Mouse (Mus musculus): Measurements from ENCODE around the gene Gabrb3.
A peak's percentile ranks its signal among the peaks of the same experiment; 100 is the strongest.

Gabrb3 gene

DNA sequence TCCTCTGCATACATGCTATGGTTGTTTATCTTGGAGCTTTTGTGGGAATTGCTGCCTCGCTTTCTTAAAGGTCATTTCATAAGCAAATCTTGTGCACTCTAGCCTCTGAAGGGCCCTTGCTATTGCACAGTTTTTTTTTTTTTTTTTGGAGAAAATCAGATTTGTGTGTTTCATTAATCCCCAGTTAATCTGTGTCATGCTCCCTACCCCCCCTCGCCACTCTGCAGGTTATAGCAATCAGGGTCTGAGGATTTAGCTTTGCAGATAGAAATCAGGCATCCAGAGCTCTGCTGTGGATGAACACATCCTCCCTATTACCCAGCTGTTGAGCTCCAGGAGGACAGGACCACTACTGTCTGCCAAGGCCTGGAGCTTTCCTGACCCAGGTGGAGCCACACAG, at the start of gene Gabrb3:
Gene Gabrb3 (plus strand): TSS at position 301 of the 400 bp plus-strand sequence.
- DNase-seq (ENCODE audit: low spot score in 2 of 2): no peak

DNA sequence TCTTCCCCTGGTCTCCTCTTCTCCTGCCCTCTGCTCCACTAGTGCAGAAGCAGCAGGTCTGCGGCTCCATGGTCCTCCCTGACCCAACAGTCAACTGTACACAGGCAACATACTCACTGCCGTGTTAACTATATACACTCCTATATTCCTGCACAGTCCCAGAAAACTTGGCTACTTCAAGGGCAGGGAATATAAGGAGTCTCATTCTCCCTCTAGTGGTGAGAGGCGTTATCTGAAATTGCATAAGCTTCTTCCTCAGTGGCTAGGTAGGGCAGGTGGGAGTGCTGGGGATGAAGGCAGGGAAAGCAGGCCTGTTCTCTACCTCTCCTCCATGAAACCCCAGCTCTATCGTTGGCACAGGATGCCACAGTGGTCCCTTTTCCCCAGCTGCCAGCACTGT, 35.4 kb upstream of the Gabrb3 start:
- DNase-seq (ENCODE audit: low spot score in 2 of 2): no peak

DNA sequence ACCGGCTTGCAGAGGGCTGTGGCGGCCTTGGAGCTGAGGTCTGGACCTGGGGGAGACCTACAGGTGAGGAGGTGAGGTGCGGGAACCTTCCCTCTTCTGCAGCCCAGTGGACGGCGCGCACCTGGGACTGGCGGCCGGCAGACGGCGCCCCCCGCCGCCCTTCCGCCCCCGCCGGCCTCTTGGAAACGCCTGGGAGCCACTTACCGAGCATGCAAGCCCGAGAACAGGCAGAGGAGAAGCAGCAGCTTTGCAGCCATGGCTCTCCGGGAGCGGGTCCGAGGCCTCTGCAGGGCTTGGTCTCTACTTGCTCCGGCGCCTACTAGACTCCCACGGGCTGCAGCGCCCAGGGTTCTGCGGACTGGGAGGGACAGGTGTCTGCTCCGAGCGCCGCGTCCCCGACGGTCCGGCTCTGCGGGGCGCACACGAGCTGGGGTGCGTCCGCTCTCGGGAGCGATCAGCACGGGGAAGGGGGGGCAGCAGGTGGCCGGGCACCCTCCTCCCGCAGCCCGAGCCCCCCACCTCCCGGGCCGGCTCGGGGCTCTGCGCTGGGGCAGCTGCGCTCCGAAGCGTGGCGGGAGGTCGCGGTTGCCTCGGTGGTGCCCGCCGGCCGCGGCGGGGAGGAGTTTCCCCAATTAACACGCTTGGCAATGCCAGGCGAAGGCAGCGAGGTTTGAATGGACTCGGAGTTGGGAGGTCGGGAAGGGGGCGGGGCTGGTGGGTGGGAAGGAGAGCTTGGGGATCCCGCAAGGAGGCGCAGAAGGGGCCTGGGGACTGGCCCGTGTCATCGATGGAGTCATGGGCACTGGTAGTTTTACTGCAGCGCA, 32.8 kb upstream of the Gabrb3 start, which contains the start of gene Gabrg3:
Gene Gabrg3 (minus strand): TSS at position 672 of the 824 bp plus-strand sequence.
- DNase-seq (ENCODE audit: low spot score in 2 of 2): no peak

DNA sequence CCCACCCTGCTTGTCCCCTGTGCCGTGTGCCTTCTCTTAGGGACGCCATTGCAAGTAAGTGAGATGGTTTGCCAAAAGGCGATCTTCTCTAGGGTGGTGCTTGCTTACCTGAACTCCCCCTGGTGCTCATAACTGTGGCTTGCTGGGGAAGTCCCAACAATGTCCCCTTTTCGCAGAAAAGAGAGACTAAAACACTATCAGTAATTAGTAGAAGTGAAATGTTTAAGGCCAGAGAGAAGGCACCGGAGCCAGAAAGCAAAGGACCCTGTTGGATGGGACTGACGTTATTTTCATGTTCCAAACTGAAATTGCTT, 32.2 kb upstream of the Gabrb3 start:
- DNase-seq (ENCODE audit: low spot score in 2 of 2): no peak

DNA sequence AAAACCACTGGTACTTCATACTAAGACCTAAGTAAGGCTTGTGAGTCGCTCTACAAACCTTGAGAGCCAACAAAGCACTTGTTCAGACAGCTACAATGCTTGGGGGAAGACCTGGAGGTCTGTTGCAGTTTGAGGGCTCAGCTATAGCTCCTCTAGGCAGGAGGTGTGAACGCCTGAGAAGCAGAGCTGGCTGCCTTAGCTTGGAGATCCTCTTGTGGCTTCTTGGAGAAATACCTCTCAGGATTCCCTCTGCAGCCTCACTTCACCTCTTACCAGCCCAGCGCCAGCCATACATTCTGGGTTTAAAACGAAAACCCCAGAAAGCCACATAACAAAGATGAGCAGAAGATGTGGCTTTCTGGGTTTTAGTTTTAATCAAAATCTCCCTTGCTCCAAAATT, 29.4 kb upstream of the Gabrb3 start:
- DNase-seq (ENCODE audit: low spot score in 2 of 2): no peak

DNA sequence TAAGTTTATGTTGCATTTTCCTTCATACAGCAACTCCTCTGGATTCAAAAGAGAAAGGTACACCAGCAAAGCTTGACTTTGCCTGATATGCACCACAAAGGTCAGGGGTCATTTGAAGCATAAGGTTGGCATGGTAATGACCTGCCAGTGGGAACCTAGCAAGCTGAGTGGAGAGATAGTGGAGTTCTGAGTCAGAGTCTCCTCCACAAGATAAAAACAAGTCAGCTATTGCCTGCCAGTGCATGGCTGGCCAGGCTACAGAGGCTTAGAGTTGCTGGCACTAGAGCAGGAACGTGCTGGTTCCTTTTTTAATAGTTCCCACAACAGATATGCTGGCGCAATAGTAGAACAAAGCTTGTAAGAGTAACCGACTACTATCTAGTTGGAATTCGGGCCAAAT, 25.9 kb upstream of the Gabrb3 start:
- no peak for DNase-seq (ENCODE audit: low spot score in 2 of 2)

DNA sequence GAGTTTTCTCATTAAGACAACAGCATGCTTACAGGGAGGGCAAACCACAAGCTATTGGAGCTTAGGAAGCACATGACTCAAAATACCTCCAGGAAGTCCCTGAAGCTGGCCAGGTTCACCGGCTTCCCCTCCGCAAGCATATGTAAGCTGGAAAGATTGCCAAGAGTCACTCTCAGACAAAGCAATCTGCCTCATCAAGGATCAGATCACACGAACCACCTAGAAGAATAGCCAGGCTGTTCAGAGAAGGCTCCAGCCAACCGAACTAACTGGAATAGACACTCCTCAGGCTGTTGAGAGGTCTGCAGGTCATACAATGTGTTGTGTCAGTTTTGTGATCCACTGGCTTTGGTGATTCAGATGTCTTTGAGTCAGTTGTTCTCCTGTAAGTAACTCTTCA, 8.3 kb upstream of the Gabrb3 start:
- DNase-seq (ENCODE audit: low spot score in 2 of 2): no peak

DNA sequence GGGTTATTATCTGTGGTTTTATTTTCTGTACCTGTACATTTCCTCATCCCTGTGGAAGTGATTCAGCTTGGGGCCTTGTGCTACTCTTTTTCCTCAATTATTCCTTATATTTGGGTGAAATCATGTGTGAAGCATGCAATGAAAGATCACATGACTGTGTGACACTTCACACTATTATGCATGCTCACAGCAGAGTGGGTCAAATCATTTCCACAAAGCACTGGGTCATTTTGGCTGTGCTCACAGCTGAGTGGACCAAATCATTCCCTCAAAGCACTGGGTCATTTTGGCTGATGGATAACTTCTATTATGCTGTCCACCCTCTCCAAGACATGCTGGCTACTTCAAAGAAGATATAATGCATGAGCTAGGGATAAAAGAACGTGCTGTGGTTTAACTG, 6.6 kb upstream of the Gabrb3 start:
- DNase-seq (ENCODE audit: low spot score in 2 of 2): no peak

DNA sequence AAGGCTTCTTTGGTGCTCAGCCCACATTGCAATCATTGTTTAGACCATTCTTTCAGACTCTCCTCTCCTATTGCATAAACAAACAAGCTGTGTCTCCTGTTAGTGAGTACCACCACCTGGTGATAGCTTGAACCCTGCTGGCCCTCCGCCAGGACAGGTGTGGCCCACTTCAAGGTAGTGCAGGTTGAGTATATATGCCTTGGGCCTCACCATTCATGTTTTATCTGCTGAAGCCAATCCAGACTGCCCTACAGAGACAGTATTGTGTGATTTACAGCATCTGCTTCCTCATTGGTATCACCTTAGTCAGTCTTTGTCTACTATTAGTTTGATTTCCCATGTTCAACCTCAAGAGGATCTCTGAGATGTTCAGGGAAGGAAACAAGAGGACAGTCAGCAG, 1.6 kb downstream of the Gabrb3 start:
- no peak for DNase-seq (ENCODE audit: low spot score in 2 of 2)

DNA sequence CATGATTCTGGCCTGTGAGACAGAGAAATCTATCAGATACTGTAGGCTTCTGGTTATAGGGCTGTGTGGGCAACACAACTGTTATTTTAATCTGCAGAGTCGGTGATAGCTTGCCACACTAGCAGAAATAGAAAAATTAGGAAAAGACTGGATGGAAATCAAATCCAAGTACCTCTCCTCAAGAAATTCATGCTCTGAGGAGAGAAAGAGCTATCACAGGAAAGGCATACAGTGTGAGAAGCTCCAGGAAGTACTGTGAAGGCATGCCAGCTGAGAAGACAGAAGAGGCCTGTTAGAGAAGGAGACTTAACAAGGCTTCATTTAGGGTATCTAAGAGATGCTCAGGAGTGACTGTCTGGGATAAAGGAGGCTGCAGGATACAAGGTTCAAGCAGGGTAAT, 3.2 kb downstream of the Gabrb3 start:
- no peak for DNase-seq (ENCODE audit: low spot score in 2 of 2)

DNA sequence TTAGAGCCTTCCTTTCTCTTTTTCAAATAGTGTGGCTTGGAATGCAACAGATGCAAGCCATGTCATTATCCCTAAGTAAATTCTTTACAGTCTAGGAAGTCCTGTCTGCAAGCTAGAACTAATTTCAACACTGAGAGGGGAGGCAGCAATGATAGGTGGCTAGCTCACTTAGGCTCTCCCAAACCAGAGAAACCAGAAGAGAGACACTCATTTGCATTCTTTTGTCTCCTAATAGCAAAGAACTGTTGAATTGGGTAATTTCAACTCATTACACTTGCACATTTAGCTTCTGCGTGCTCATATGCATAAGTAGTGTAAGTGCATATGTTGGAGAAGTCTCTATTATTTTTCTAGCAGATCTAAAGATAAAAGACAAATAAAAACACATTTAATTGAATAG, 28.7 kb downstream of the Gabrb3 start:
- no peak for DNase-seq (ENCODE audit: low spot score in 2 of 2)

DNA sequence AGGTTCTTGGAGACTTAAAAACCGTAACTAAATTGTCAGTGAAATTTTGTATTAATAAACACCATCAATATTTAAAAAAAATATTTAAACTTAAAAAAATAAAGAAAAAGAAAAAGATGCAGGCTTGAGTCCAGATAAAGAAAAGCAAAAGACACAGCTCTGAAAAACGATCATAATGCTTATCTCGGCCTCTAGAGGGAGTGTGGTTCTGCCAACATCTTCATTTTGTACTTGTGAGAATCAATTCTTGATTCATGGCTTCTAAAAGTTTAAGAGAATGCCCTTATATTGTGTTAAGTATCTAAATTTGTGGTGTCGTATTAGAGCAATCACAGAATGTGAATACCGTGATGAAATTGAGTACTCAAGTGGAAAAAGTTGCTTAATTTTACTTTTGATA, 40.9 kb downstream of the Gabrb3 start:
- DNase-seq (ENCODE audit: low spot score in 2 of 2): no peak

DNA sequence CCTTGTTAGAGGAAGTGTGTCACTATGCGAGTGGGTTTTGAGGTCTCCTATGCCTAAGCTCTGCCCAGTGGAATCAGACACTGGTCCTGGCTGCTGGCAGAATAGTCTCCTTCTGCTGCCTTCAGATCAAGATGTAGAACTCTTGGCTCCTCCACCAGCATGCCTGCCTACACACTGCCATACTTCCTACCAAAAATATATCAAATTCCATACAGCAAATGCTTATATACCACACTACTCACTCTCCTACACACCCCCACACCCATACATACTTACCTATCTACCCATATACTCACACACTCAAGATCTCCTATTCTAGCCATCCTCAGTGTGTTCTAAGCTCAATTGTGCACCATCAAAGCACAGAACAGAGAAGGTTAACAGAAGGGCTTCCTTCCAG, 51.8 kb downstream of the Gabrb3 start:
- DNase-seq (ENCODE audit: low spot score in 2 of 2): no peak

DNA sequence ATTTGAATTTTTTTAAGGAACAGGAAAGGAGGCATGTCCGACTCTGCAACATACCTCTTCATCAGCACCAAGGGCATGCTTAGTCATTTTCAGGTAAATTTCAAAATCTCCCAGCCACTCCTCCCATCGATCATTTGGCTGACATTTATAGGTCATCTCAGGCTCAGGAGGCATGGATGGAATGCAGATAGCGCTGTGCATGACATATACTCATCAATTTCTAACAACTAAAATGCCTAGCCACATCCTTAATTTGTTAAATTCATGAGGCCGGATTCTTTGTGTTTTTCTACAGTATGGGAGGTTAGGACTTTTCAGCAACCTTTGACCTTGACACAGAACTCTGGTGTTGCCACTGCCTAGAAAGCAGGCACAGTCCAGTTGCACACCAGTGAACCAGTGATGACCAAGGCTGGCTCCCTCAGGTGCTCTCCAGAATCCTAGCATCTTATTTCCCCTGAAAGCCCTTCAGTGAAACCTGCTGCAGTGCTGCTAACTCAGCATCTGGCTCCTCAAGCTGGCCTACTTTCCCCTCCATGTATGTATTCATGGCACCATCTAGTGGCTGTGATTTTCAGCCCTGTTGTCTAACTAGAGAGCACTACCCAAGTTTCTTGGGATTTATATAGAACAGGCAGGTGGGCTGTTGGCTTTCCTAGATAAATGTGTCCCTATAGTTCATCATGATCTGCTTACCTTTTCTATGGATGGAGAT, 54.5 kb downstream of the Gabrb3 start:
- peak in 1 of 2 experiments; percentile 18 for DNase-seq (ENCODE audit: low spot score in 2 of 2)

DNA sequence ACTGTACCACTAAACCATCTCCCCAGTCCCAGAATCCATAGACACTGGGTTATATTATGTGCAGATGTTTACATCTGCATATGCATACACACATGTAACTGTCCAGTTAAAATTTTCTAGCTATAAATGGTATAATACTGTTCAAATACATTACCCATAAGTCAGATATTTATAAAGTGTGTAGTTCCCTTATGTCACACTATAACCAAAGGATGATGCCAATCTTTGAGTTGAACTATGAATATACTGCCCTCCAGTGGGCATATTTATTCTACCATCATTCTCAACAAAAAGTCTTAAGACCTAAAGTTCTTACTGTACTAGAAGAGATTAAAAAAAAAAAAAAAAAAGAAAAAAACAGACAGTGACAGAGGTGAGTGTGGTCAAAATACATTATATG, 63.4 kb downstream of the Gabrb3 start:
- DNase-seq (ENCODE audit: low spot score in 2 of 2): no peak

DNA sequence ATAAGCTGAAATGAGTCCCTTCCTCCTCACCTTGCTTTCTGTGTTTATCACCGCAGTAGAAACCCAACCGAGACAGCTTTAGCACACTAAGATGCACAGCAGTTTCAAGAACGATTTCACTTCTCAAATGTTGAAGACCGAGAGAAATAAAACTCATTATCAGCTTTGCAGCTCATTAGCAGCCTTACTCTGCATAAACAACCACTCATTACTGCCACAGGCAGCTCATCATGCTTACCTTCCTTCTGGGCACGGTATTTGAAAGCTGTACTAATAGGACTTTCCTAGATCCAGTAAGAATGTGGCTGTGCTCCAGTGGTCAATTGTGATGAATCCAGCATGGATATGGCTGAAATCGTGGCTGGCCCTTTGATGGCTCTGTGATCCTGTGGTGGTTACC, 67.4 kb downstream of the Gabrb3 start:
- DNase-seq (ENCODE audit: low spot score in 2 of 2): no peak

DNA sequence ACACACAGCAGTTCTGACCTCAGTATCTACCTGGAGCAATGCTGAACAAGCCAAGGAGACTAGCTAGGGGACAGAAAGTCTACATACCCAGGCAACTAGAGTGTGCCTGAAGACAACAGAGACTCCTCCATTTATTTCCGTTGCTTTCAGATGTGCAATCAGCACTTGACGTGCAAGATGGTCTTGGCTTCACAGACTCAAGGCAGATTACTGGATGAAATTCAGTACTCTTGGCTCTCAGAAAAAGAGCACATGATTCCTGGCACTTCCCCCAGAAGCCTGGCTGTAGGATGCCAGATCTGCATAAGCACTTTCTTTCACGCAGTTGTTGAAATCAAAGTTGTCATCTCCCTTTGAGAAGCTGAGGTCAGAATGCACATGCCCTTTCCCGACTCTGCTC, 72.3 kb downstream of the Gabrb3 start:
- DNase-seq (ENCODE audit: low spot score in 2 of 2): no peak

DNA sequence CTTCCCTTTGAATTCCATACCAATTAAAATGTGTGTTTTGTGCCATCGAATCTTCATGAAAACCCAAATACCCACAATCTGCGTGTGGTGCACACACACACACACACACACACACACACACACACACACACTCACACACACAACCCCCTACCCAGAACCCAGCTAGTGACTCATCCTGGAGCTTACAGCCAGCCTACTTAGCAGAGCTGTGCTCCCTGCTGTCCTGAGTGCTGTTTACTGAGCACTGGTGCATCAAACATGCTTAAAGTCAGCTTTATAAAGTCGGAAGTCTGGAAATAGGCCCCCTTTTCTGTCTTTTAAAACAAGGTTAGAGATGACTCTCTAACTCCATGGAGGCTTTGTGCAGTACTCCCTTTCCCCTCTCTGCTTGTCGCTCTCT, 83.3 kb downstream of the Gabrb3 start:
- DNase-seq (ENCODE audit: low spot score in 2 of 2): no peak

DNA sequence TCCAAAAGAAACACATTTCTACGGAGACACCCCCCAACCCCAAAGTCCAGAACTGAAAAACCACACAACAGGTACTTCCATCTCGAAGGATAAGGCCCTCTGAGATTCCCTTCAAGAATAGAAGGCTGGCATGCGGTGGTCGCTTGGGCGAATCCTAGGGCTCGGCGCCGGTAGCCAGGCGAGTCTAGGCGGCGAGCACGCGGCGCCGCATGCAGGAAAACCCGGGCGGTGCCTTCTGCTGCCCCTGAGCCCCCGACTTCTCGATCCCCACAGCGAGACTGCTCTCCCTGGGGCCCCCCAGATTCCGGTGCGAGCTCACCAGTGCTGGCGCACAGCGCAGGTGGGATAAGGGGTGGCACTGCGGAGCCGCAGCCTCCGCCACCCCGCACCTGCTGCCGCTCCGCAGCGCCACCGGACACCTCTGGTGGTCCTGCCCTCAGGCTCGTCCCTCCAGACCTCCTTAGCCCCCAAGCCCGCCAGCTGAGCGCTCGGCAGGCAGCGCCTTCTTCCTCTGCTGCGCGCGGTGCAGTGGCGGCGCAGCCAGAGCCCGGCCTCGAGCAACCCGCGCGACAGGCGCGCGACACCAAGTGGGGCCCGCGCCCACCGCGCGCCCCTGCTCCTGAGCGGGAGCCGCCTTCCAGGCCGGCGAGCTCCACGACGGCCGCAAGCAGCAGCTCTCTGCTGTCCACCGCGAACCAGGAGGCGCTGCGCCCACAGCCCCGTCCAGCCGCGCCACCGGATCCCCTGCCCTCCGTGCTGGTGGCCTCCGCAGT, 89.6 kb downstream of the Gabrb3 start:
- no peak for DNase-seq (ENCODE audit: low spot score in 2 of 2)

DNA sequence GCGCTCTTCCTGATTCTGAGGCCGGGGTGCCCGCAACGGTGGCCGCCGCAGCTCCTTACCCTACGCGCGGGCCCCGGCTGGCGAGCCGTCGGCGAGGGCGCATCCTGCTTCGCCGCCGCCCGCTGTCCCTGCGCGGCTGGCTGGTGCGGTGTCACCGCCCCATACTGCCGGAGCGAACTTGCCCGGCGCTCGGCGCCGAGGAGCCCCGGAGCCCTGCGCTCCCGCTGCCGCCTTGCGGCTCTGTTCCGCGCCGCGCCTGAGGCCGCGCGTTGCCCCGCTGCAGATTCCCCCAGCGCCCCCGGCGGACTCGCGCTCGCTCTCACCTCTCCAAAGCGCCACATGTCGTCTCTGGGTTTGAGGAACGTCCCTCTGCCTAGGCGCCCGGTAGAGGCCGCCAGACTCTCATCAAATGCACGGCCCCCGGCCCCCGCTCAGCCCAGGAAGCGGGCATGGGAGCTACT, 90.2 kb downstream of the Gabrb3 start, which contains the start of gene Gabra5:
Gene Gabra5 (minus strand): TSS at position 379 of the 461 bp plus-strand sequence.
- no peak for DNase-seq (ENCODE audit: low spot score in 2 of 2)

DNA sequence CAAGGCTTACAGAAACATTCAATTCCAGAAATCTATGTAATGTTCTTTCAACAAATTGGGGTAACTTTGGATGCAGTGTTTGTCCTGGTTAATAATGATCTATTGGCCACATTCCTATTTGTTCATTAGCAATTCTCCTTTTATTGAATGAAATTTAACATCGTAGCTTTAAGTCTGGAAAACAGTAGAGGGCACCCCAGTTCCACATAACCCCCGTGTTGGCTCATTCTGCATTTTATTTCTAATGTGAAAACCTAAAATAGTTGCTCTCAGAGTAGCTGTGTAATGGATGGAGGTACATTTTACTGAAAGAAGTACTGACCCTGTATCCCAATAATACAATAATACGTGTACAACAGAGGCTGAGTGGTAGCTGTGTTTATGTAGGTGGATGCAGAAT, 93.5 kb downstream of the Gabrb3 start:
- DNase-seq (ENCODE audit: low spot score in 2 of 2): no peak

DNA sequence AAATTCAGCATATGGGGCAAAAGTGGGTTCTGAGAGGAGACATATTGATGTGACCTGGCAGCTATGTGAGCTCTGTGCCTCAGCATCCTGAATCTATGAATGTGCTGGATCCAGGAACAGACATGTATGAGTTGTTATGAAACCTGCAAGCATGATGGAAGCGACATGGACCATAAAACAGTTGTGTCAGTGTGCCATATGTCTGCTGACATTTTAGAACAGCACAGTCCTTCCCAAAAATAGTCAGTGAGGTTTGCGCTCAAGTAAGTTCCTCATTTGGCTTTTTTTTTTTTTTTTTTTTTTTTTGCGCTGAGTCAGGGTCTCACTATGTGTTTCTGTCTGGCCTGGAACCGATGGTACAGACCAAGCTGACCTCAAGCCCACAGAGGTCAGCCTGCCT, 110.0 kb downstream of the Gabrb3 start:
- no peak for DNase-seq (ENCODE audit: low spot score in 2 of 2)

DNA sequence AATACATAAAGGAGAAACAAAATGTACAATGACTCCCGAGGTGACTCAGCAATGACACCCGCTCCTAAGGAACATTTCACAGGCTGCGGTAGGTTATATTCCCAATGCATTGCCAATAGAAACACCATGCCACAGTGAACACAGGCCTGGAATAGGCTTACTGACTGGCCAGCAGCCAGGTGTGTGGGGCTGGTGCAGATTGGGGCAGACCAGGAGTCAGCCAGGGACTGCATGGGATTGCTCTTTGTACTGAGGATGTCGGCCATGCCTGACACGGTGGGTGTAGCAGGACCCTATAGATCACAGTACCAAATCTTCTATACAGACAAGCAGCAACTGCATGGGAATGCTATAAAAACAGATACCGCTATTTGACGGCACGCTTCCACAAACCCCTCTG, 110.5 kb downstream of the Gabrb3 start:
- DNase-seq (ENCODE audit: low spot score in 2 of 2): no peak

Data from heart, adult 9 months (tissue).